Mouse (Mus musculus) kidney, embryonic 14.5 days (tissue): Measurements from ENCODE around the gene Gm28372. TPM values are rescaled to one million over a fixed set of nuclear protein-coding genes. Genes with fewer than 3 reads are reported as not detected.

Experiments
- ATAC-seq: fragments of 200-750 bp; cut with Nextera tagmentation; 2 replicates; pipeline ENCODE4 v1.8.0; 2017; ENCODE audit warnings: moderate number of reproducible peaks, mild to moderate bottlenecking, moderate TSS enrichment, moderate library complexity; ENCODE audit not compliant: low FRiP score, low TSS enrichment
- H3K27ac ChIP-seq: fragments of 300-500 bp; sonication (generic); 2 replicates; pipeline ENCODE4 v1.5.1; 2014; ENCODE audit warnings: low read depth, mild to moderate bottlenecking, low read length, moderate library complexity, mixed read lengths
- H3K27me3 ChIP-seq: fragments of 300-500 bp; sonication (generic); 2 replicates; pipeline ENCODE4 v1.6.1; 2014; ENCODE audit warnings: mild to moderate bottlenecking, low read length; ENCODE audit not compliant: control insufficient read depth, insufficient read depth
- H3K36me3 ChIP-seq: fragments of 300-500 bp; sonication (generic); 2 replicates; pipeline ENCODE4 v1.6.1; 2014; ENCODE audit warnings: low read length, mixed read lengths; ENCODE audit not compliant: control insufficient read depth, insufficient read depth
- H3K4me1 ChIP-seq: fragments of 300-500 bp; sonication (generic); 2 replicates; pipeline ENCODE4 v1.6.1; 2014; ENCODE audit warnings: low read length, mixed read lengths; ENCODE audit not compliant: control insufficient read depth, insufficient read depth
- H3K4me2 ChIP-seq: fragments of 300-500 bp; sonication (generic); replicated peaks from 2 replicates; pipeline ENCODE4 v1.6.1; 2014; ENCODE audit warnings: low read depth, mild to moderate bottlenecking, low read length
- H3K4me3 ChIP-seq: fragments of 300-500 bp; sonication (generic); 2 replicates; pipeline ENCODE4 v1.5.1; 2014; ENCODE audit warnings: mild to moderate bottlenecking, low read length
- H3K9ac ChIP-seq: fragments of 300-500 bp; sonication (generic); 2 replicates; pipeline ENCODE4 v1.6.1; 2014; ENCODE audit warnings: low read depth, mild to moderate bottlenecking, low read length, moderate library complexity
- H3K9me3 ChIP-seq: fragments of 300-500 bp; sonication (generic); 2 replicates; pipeline ENCODE4 v1.6.1; 2016; ENCODE audit warnings: low read length; ENCODE audit not compliant: control insufficient read depth
- WGBS: fragments of 180-500 bp; shearing (Covaris S2); extraction: QIAGEN DNeasy Blood & Tissue Kit; methylation state at CpG from one replicate; pipeline ENCODE4 v1.1.7; 2014; 5-methylcytosine and 5-hydroxymethylcytosine counted together
- polyA plus RNA-seq: library from polyadenylated mRNA; unstranded; fragments of >200 nt; fragmentation: Nextera tagmentation; extraction: Ambion mirVana; gene quantifications from 2 replicates; pipeline ENCODE4 v1.2.1, GENCODE M21; 2014

The Gm28372 gene
- polyA plus RNA-seq, 1 experiment from 2014 or later: not detected

DNA sequence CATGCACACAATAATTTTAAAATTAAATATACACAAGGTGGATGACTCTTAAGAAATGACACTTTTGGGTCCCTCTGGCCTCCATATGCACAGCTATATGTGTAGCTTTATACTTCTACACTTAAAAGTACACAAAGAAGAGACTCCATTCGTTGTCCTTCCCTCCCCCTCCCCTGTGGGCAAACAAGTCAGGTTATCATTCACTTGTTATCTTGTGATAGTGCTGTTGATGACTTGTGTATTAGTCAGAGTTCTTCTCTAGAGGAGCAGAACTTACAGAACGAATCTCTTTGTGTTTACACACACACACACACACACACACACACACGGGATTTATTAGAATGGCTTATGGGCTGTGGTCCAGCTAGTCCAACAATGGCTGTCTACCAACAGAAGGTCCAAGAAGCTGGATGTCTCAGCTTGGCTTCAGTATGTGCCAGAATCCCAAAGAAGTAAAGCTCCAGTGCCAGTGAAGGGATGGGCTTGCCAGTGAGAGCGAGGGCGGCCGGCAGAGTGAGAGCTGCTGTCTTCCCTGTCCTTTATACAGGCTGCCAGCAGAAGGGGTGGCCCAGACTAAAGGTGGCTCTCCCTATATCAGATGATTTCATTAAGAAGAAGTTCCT lies 49.8 kb downstream of the Gm28372 start:
- no peak overlapping the region for H3K9ac ChIP-seq
- no peak overlapping the region for H3K27ac ChIP-seq
- no peak overlapping the region for H3K4me3 ChIP-seq
- H3K9me3 ChIP-seq: no peaks in the 10 kb centered on the region
- H3K36me3 ChIP-seq: no peaks in the 10 kb centered on the region
- no peak for ATAC-seq
- WGBS: 90% methylated on average over 6 of the region's 6 CpGs
- no peaks in the 10 kb centered on the region for H3K27me3 ChIP-seq
- H3K4me2 ChIP-seq: no peak overlapping the region
- peaks cover 16% of the 10 kb centered on the region for H3K4me1 ChIP-seq

Other genes with a start within 250 kb of the Gm28372 start
- gene Snrpb, start 225.8 kb upstream of the Gm28372 start, polyA plus RNA-seq: 753 and 776 TPM in 2 replicates
- not detected in 2 replicates for gene Tmc2, start 210.0 kb upstream of the Gm28372 start, polyA plus RNA-seq
- gene Nop56, start 130.8 kb upstream of the Gm28372 start, polyA plus RNA-seq: 311 and 354 TPM in 2 replicates
- gene Idh3b, start 120.7 kb upstream of the Gm28372 start, polyA plus RNA-seq: 175 and 181 TPM in 2 replicates
- 2.8 and 3.1 TPM in 2 replicates for gene Ebf4, start 110.1 kb upstream of the Gm28372 start, polyA plus RNA-seq
- gene Cpxm1, start 7.7 kb upstream of the Gm28372 start, polyA plus RNA-seq: 51.6 and 63.8 TPM in 2 replicates
- 0.40 TPM in 1 of 2 replicates, not detected in the other for gene 1700020A23Rik, start within 50 bp of the Gm28372 start, polyA plus RNA-seq
- gene Tmem239, start 1.2 kb downstream of the Gm28372 start, polyA plus RNA-seq: not detected in 2 replicates
- 72.3 and 79.2 TPM in 2 replicates for gene Vps16, start 19.1 kb downstream of the Gm28372 start, polyA plus RNA-seq
- gene Pced1a, start 19.5 kb downstream of the Gm28372 start, polyA plus RNA-seq: 13.0 and 15.0 TPM in 2 replicates
- 64.3 and 107 TPM in 2 replicates for gene Ptpra, start 45.0 kb downstream of the Gm28372 start, polyA plus RNA-seq
- gene Mrps26, start 158.5 kb downstream of the Gm28372 start, polyA plus RNA-seq: 99.1 and 111 TPM in 2 replicates
- gene Oxt, start 170.9 kb downstream of the Gm28372 start, polyA plus RNA-seq: not detected in 2 replicates
- gene Avp, start 177.3 kb downstream of the Gm28372 start, polyA plus RNA-seq: not detected in 2 replicates
- gene Fastkd5, start 224.8 kb downstream of the Gm28372 start, polyA plus RNA-seq: 9.8 and 22.5 TPM in 2 replicates
- 13.0 and 16.2 TPM in 2 replicates for gene Ubox5, start 224.8 kb downstream of the Gm28372 start, polyA plus RNA-seq
- gene Lzts3, start 237.6 kb downstream of the Gm28372 start, polyA plus RNA-seq: 3.7 and 4.7 TPM in 2 replicates